In genomic region chr6:68102481-68102880, GRCm38 (mm10) we compare ENCODE assay signal across 17 mouse cellular contexts.
A peak's percentile ranks its signal among the peaks of the same experiment; 100 is the strongest.
DNase-seq lines count a peak whose midpoint lies in the region; ATAC-seq and TF ChIP-seq lines count a peak whose summit lies in the region.
"Had no signal": no experiment of that assay in that cellular context is flagged by ENCODE, and none has a peak within 500 bp of the region (broad histone marks: within the 10 kb centered on the region; RNA-seq: fewer than 3 reads in every experiment).

No protein-coding gene starts in this region.

- no peak for TF ChIP-seq POLR2A in CH12.LX (IDR thresholded peaks at IDR 0.05; ENCODE audit: low read depth, low read length)

- H3K79me2 ChIP-seq in CH12.LX (replicated peaks; ENCODE audit: control insufficient read depth, extremely low read depth, insufficient read depth, poor library complexity, severe bottlenecking) = no peaks in the 10 kb centered on the region

- in situ Hi-C loops in CH12.LX (cut with MboI; ENCODE audit: low pct_ligation_motif_present, low pct_unique_long_range_greater_than_20kb, low sequenced_read_pairs) = no loop called here

- no peak for ATAC-seq in monocyte, adult 5-6 weeks (replicated peaks; ENCODE audit: insufficient number of reproducible peaks, low FRiP score, low TSS enrichment, poor library complexity, severe bottlenecking)
- ATAC-seq: midbrain, embryonic 15.5 days had no signal

- TF ChIP-seq RAD21 in CH12.LX (IDR thresholded peaks at IDR 0.05; ENCODE audit: low read depth, low read length) = peak; percentile 80

- H3K36me3 ChIP-seq in CH12.LX (replicated peaks in 1 of 2; ENCODE audit: control insufficient read depth in 1 of 2, insufficient read depth in 1 of 2, low read length in 1 of 2) = no peaks in the 10 kb centered on the region
- H3K36me3 ChIP-seq: embryonic facial prominence, embryonic 15.5 days; forebrain, embryonic 10.5 days; limb, embryonic 12.5 days; midbrain, embryonic 15.5 days had no signal

- no peak overlapping the region for H3K9ac ChIP-seq in CH12.LX (ENCODE audit: insufficient read depth, low read depth)
- H3K9ac ChIP-seq: embryonic facial prominence, embryonic 15.5 days; limb, embryonic 12.5 days; midbrain, embryonic 15.5 days had no signal

- no peak overlapping the region for H3K4me2 ChIP-seq in CH12.LX (ENCODE audit: insufficient read depth, low read depth, poor library complexity, severe bottlenecking)
- H3K4me2 ChIP-seq: embryonic facial prominence, embryonic 15.5 days; limb, embryonic 12.5 days; midbrain, embryonic 15.5 days had no signal

- H3K27ac ChIP-seq in CH12.LX (ENCODE audit: insufficient read depth, low read depth) = no peak overlapping the region
- H3K27ac ChIP-seq: embryonic facial prominence, embryonic 15.5 days; forebrain, embryonic 10.5 days; layer of hippocampus, adult 2 months; limb, embryonic 12.5 days; macrophage; midbrain, embryonic 15.5 days had no signal

- no peak for TF ChIP-seq EP300 in CH12.LX (IDR thresholded peaks at IDR 0.05; ENCODE audit: low read length)

- peaks cover 0 to 17% of the 10 kb centered on the region in 2 experiments; a peak in 2 of 4 replicates for H3K4me1 ChIP-seq in CH12.LX (ENCODE audit: control insufficient read depth in 1 of 2, insufficient read depth in 2 of 2)
- H3K4me1 ChIP-seq: embryonic facial prominence, embryonic 15.5 days; forebrain, embryonic 10.5 days; limb, embryonic 12.5 days; midbrain, embryonic 15.5 days had no signal

- DNase-seq in lung, postnatal 10 days = peak; percentile 2
- DNase-seq in lung, postnatal 4 days = no peak
- DNase-seq in A20 (ENCODE audit: low read depth, low spot score) (peak; percentile 37), CH12.LX (ENCODE audit: extremely low read depth) (peak; percentile 71)
- peak; percentile 10 to 71 for DNase-seq in spleen, postnatal 10 days (ENCODE audit: low spot score in 2 of 2)
- no peak for DNase-seq in heart, postnatal 4 days
- DNase-seq: adrenal gland, postnatal 25 days; cerebellum, adult 8-10 months; heart, adult 11 months; kidney, adult 18-20 months had no signal

- H3K4me3 ChIP-seq in CH12.LX (replicated peaks in 1 of 3; ENCODE audit: low read depth in 2 of 3, low read length in 2 of 3, poor library complexity in 1 of 3) = no peak overlapping the region
- H3K4me3 ChIP-seq: embryonic facial prominence, embryonic 15.5 days; forebrain, embryonic 10.5 days; layer of hippocampus, adult 2 months; limb, embryonic 12.5 days; midbrain, embryonic 15.5 days had no signal

- peak; percentile 77 to 80 for TF ChIP-seq CTCF in CH12.LX (conservative IDR thresholded peaks at IDR 0.05 in 1 of 2, IDR thresholded peaks at IDR 0.05 in 1 of 2; ENCODE audit: low read depth in 2 of 2, low read length in 2 of 2)

- dilution Hi-C loops in CH12.LX (cut with MboI; ENCODE audit: extremely low pct_ligation_motif_present, extremely low pct_unique_long_range_greater_than_20kb, low sequenced_read_pairs) = no loop called here

- no peaks in the 10 kb centered on the region for H3K9me3 ChIP-seq in CH12.LX (replicated peaks; ENCODE audit: low read length)
- H3K9me3 ChIP-seq: embryonic facial prominence, embryonic 15.5 days; forebrain, embryonic 10.5 days; limb, embryonic 12.5 days; midbrain, embryonic 15.5 days had no signal

- H3K27me3 ChIP-seq in CH12.LX (replicated peaks) = no peaks in the 10 kb centered on the region
- H3K27me3 ChIP-seq: embryonic facial prominence, embryonic 15.5 days; limb, embryonic 12.5 days; midbrain, embryonic 15.5 days had no signal

TF ChIP-seq in CH12.LX, 34 proteins besides CTCF, POLR2A, EP300 and RAD21:
- no peak for TF ChIP-seq TBP (conservative IDR thresholded peaks at IDR 0.05; ENCODE audit: low read depth, low read length)
- TF ChIP-seq SMC3 (IDR thresholded peaks at IDR 0.05; ENCODE audit: low read depth, low read length) = peak; percentile 78
- TF ChIP-seq BHLHE40 (IDR thresholded peaks at IDR 0.05; ENCODE audit: low read depth, low read length) = 0 out of 2 replicates have a peak, but pooled peaks have one; percentile 30
TF ChIP-seq in CH12.LX: peak in this region for 2.

Comparison
In these comparisons a context has a peak if more than half of its experiments do, and no peak if none do; other contexts are left out.
1. DNase-seq: peak in lung, postnatal 10 days (single experiment), A20 (single experiment), CH12.LX (single experiment) and spleen, postnatal 10 days (2 of 2); none in lung, postnatal 4 days (0 of 2) and heart, postnatal 4 days (single experiment).